10 mouse cellular contexts compared by ENCODE assay signal in genomic region chr13:55984772-55985171, GRCm38 (mm10).
"Had no signal": no experiment of that assay in that cellular context is flagged by ENCODE, and none has a peak within 500 bp of the region (broad histone marks: within the 10 kb centered on the region; RNA-seq: fewer than 3 reads in every experiment).

No protein-coding gene starts in this region.

- H3K27ac ChIP-seq: limb, embryonic 15.5 days; liver, embryonic 12.5 days; neural tube, embryonic 12.5 days had no signal

- H3K4me3 ChIP-seq: limb, embryonic 15.5 days; liver, embryonic 12.5 days; neural tube, embryonic 12.5 days had no signal

- DNase-seq: kidney, adult 8-10 months; kidney, postnatal 25 days; layer of hippocampus, adult 9-11 months; layer of hippocampus, postnatal 36 days; thymus, postnatal 4 days had no signal

- H3K9ac ChIP-seq: limb, embryonic 15.5 days; liver, embryonic 12.5 days; neural tube, embryonic 12.5 days had no signal

- H3K4me2 ChIP-seq: limb, embryonic 15.5 days; liver, embryonic 12.5 days; neural tube, embryonic 12.5 days had no signal

- ATAC-seq: inflammation-experienced regulatory T-cells, adult 6 months; intestine, postnatal 0 days; liver, embryonic 12.5 days had no signal

- H3K4me1 ChIP-seq: liver, embryonic 12.5 days; neural tube, embryonic 12.5 days had no signal

- H3K9me3 ChIP-seq: limb, embryonic 15.5 days; liver, embryonic 12.5 days; neural tube, embryonic 12.5 days had no signal

- H3K36me3 ChIP-seq: limb, embryonic 15.5 days; liver, embryonic 12.5 days; neural tube, embryonic 12.5 days had no signal
